Mouse (Mus musculus) spleen, adult 12 weeks (tissue): ENCODE data around the gene Cmklr1.

ENCODE experiments used
- DNase-seq: peaks from one replicate; pipeline ENCODE4 v3.0.0; 2022; ENCODE audit warnings: low spot score

Cmklr1 gene

GRCm38 (mm10) chr5:113650035-113650865, at the start of gene Cmklr1:
Gene Cmklr1 (minus strand): TSS chr5:113650426.
- no peak for DNase-seq

DNA sequence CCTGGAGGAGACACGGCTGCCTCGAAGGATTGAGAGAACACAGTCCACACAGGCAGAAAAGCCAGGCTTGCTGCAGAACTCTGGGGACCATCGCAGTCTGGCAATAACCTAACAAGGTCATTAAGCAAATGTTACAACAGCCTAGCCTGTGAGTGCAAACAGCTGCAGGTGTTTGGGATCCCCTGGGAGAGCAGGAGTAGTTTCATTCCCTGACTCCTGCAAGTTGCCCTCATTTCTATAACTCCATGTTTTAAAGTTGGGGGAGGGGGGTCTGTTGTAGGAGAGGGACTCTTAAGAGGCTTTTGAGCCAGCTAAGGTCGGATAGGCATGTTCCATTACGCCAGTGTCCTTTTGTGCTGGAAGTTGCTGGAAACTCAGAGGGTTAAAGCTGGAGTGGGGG, 44.2 kb upstream of the Cmklr1 start:
- no peak for DNase-seq

DNA sequence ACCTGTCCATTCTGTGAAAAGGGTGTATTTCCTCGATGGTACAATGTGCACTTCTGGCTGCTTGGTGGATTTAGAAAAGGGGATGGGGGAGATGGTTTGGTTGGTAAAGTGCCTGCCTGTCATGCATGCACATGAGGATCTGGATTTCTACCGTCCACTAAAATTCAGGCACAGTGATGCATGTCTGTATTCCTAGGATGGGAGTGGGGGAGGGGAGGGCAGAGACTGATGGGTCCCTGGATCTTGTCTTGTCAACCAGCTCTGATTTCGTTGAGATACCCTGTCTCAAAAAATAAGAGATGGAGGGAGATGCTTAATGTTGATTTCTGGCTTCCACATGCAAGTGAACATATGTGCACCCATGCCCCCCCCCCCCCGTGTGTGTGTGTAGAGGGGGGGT, 43.8 kb upstream of the Cmklr1 start:
- DNase-seq, result no peak

DNA sequence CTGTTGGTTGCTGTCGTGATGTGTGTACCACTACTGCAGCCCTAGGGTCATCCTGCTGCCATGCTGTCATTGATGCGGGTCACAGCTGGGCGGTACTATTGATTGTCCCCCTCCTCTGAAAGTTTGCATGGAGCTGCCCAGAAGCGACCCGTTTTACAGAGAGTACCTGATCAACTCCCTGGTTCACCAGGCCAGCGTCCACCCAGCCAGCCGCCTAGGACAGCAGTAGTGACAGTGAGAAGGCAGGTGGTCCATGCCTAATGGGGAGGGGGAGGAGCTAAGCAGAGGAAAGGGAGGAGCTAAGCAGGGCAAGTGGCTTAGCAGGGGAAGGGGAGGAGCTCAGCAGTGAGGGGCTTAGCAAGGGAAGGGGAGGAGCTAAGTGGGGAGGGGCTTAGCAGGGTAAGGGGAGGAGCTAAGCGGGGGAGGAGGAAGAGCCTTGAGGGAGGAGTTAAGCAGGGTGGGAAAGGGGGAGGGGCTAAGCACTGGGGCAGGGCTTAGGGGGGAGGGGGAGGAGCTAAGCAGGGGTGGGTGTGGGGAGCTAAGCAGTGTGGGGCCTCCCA, 43.0 kb upstream of the Cmklr1 start:
- DNase-seq, result no peak

GRCm38 (mm10) chr5:113690866-113691265, 40.6 kb upstream of the Cmklr1 start:
- DNase-seq, result no peak

DNA sequence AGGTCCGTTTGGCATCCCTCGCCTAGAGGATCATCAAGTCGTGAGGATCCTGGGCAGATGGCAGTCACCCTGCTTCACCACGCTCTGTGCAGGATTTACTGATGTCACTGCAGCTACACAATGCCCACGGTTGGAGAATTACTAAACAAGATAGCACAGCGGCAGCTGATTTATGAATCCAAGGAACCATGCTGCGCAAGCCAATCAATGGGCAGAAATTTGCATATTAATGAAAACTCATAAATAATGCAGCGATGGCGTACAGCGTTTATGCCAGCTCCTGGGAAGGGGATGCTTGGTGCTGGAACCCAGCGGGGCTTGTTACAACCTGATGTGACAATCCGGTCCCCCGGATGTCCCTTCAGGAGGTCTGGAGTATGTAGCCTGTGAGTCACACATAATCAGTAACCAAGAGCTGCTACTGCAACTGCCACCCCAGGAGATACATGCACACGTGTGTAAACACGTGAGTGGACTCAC, 39.9 kb upstream of the Cmklr1 start:
- no peak for DNase-seq

GRCm38 (mm10) chr5:113687514-113687913, 37.3 kb upstream of the Cmklr1 start:
- DNase-seq, result no peak

GRCm38 (mm10) chr5:113685471-113685870, 35.2 kb upstream of the Cmklr1 start:
- no peak for DNase-seq

DNA sequence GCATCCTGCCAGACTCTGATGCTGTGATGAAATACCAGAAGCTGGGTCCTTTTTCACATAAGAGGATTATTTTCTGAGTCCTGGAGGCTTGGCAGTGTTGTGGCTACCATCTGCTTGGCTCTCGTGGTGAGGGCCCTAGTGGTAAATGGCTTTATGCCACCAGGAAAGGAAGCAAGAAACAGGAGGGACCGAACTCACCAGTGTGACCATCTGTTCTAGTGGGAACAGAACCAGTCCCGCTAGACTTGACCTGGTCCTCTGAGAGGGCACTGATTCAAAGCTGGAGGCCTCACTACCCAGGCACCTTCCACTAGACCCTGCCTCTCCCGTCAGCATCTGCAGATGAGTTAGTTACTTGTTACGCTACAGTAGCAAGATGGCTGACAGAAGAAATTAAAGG, 33.0 kb upstream of the Cmklr1 start:
- DNase-seq, result no peak

- no peak for DNase-seq
Measured at GRCm38 (mm10) chr5:113682472-113682871, 32.2 kb upstream of the Cmklr1 start.

DNA sequence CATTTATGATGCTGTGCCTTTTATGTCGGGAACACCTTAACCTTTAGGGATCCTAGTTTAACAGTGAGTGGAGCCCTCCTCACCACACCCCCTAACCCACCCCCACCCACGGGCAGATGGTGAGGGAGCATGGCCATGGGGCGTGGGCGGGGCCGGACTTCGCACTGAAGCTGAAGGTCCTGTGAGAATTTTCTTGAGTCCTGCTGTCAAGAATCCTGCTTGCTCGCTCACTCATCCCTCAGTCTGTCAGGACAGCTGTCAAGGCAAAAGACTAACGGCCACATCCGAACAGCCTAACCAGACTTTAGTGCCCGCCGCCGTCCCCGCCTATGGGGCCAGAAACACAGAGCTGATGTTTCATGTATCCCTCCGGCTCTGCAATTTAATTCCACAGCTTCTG, 31.0 kb upstream of the Cmklr1 start:
- DNase-seq, result no peak

- DNase-seq, result no peak
Measured at GRCm38 (mm10) chr5:113679509-113679908, 29.3 kb upstream of the Cmklr1 start.

DNA sequence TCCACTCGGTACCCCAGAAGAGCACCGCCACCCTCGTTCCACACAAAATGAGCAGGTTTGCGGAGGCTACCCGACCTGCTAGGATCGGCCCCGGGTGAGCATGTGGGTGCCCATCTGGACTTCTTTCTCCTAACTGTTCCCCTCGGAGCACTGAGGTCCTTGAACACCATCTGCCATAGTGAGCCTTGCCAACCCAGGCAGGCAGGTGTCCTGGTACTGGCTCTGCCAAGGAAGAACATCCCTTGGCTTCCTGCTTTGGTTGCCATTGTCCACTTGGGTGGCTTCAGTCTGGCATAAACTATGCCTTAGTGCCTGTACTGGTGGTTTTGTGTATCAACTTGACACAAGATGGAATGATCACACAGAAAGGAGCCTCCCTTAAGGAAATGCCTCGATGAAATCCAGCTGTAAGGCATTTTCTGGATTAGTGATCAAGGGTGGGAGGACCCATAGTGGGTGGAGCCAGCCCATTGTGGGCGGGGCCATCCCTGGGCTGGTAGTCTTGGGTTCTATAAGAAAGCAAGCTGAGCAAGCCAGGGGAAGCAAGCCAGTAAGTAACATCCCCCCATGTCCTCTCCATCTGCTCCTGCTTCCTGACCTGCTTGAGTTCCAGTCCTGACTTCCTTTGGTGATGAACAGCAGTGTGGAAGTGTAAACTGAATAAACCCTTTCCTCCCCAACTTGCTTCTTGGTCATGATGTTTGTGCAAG, 28.7 kb upstream of the Cmklr1 start:
- no peak for DNase-seq

DNA sequence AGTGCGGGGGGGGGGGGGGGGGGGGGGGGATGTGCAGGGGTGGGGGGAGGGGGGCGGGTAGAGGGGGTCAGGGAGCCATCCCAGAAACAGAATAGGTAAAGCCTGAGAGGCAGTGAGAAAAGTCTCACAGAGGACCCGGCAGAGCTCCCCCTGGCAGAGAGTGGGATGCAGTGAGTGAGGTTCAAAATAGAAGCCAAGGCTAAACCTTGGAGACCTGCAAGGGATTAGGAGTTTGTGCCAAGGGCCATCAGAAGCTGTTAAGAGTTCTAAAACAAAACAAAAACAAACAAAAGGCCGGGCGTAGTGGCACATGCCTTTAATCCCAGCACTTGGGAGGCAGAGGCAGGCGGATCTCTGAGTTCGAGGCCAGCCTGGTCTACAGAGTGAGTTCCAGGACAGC, 27.3 kb upstream of the Cmklr1 start:
- no peak for DNase-seq

DNA sequence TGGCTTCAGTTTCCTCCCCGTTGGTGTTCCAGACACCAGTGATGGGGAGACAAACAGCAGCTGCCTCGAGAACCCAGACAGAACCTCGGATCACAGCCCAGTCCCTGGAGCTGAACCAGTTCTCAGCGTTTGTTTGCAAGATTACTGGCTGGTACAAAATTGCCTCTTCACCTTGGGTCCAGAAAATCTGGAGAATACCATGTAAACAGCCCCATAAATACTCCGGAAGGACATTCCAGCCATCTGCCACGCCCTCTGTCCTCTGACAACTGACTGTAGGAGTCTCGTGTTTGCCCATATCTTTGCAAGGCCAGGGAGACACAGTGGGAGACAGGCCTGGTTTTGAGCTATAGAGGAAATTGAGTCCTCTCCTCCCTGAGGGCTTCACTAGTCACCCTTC, 24.6 kb upstream of the Cmklr1 start:
- DNase-seq, result no peak

DNA sequence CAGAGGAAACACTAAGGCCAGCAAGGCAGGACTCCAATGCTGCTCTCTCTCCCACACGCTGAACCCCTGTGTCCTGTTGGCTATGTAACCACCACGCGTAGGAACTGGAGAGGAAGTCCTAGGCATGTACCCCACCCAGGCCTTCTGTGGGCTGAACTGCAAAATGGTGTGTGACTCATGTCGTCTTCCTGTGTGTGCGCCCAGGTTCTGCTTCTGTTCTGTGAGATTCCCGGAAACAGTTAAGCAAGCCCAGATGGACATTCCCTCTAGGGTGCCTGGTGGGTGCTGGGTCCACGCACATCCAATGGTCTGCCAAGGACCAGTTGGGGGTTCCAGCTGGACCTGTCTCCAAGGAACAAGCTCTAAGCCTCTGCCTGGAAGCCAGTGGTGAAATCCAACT, 22.2 kb upstream of the Cmklr1 start:
- no peak for DNase-seq

DNA sequence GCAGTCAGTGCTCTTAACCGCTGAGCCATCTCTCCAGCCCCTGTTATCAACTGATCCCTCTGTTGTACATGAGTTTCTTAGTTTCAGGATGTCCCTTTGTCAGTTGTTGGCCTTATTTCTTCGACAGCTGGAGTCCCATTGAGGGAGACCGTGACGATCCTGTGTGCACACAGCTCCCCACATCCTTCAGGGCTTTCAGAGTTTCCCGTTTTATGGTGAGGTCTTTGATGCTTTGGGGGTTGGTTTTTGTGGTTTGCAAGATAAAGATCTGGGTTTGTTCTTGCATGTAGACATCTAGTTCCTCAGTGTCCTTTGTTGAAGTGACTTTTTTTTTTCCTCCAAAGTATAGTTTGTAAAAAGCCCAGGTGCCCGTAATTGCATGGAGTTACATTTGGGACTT, 20.4 kb upstream of the Cmklr1 start:
- DNase-seq, result no peak

- no peak for DNase-seq
Measured at GRCm38 (mm10) chr5:113670110-113670509, 19.9 kb upstream of the Cmklr1 start.

GRCm38 (mm10) chr5:113664629-113665195, 14.5 kb upstream of the Cmklr1 start:
- no peak for DNase-seq

- no peak for DNase-seq
Measured at GRCm38 (mm10) chr5:113664127-113664526, 13.9 kb upstream of the Cmklr1 start.

- DNase-seq, result no peak
Measured at GRCm38 (mm10) chr5:113660872-113661271, 10.6 kb upstream of the Cmklr1 start.

- DNase-seq, result no peak
Measured at GRCm38 (mm10) chr5:113654821-113655220, 4.6 kb upstream of the Cmklr1 start.

GRCm38 (mm10) chr5:113654206-113654605, 4.0 kb upstream of the Cmklr1 start:
- DNase-seq, result no peak
